Mouse (Mus musculus) cerebellum, adult 2 months (tissue): ENCODE measurements around the gene Strip2.

Source experiments
- CTCF ChIP-seq: fragments of 200-500 bp; IDR thresholded peaks from 2 replicates; pipeline ENCODE4 v1.5.1; 2011; ENCODE audit warnings: low read depth, mild to moderate bottlenecking, control low read depth, low read length, moderate library complexity, borderline replicate concordance; ENCODE audit not compliant: insufficient read depth
- POLR2A ChIP-seq: fragments of 200-500 bp; IDR thresholded peaks from 2 replicates; pipeline ENCODE4 v1.6.1; 2011; ENCODE audit warnings: low read length, control low read depth, borderline replicate concordance; ENCODE audit not compliant: insufficient read depth

- no peak for TF ChIP-seq POLR2A
- TF ChIP-seq CTCF = no peak
Observed at GRCm38 (mm10) chr6:29985058-29985498, 68.3 kb downstream of the Strip2 start.
